Mouse (Mus musculus): ENCODE measurements at regions not wholly inside any gene's neighbourhood (a gene's known extent, or its start where the extent isn't known, plus 50 kb on each side); places are given as distances from the start of the nearest gene placed in this dataset.

DNA sequence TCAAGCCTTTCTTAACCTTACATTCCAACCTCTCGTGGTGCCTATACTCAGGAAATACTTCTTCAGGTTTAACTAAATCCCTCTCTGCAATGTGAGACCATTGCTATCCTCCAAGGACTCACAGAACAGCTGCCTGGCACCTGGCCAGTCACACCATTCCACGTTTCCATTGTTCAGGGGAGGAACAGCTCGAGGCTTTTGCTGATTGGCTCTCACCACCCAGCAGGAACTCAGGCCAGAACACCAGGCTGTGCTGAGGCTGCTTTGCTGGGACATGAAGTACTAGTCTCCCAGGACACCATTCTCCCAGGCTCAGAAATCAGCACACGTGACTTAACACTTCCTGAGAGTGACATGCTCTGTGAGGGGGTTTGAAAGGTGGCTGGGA lies 357.6 kb downstream of the Sorl1 start:
- peak; percentile 60 for DNase-seq (ENCODE audit: low spot score)

DNA sequence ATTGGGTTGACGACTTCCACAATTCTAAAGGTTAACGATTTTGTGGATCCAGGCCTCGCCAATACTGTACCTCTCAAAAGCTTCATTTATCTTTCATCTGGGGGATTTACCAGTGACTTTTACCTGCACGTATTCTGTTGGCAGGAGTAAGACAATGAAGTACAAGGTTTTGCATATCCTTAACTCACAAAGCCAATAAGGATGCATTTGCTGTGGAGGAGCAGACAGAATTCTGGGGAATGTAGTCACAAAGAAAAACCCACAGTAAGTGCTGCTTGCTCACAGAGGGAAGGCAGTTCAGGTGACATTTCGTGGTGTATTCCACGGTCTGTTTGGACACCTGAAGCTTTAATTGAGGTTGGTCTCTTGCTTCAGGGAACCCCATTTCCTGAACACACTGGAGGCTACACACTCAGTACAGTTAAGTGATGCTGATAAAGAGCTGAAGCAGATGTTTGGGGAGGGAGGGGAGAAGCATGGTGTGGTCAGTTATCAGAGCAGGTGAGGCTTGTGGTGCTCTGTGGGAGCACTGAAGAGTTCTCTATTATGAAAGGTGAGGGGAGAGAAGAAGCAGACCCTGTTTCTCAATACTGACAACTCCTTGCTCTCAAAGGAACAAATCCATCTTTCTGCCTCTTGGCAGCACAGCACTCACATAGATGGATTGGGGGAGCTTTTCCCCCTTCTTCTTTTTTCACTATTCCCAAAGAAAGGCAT lies 358.1 kb downstream of the Sorl1 start:
- no peak for DNase-seq (ENCODE audit: low spot score)

DNA sequence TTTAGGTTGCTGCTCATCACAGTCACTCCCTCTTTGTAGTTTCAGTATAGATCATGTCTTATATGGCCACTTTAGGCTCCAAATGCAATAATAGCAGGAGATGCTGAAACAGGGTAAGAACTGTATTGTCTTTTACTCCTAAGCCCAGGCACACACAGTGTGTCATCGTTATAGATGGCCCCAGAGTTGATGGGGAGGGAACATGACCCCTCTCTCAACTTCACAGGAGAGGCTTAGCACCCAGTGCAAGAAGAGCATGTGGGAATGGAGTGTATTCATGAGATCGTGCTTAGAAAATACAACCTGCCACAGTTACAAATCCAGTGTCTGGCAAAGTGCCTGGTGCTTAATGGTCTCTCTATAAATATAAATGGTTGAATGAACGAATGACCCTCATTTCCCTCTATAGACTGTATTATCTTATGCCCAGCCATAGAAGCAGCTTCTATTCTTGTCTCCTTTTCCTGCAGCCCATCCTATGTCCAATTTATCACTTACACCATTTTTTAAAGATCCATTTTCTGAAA lies 363.0 kb downstream of the Sorl1 start:
- DNase-seq (ENCODE audit: low spot score): no peak

DNA sequence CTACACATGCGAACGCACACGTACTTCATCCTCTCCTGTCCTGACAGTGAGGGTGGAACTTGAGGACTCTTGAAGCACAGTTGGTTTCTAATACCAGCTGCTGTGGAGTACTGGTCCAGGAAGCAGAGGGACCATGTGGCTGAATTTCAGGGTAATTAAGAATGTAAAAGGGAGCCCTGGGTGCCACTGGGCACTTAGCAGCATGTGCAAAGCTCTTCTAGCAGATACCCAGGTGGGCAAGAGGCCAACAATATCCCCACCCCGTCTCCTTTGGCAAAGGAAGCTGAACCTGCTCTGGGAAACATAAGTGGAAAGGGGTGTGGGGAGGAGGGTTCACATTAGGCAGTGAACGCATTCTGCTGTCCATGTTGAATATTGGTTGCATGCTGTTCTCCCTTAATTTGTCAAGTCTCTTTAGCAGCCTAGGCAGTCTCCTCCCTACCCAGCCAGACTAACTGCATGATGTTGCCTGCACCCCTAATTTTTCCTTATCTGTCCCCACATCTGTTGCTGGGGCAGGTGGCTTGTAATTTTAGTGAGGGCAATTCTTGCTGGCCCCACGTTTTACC lies 369.6 kb downstream of the Sorl1 start:
- DNase-seq (ENCODE audit: low spot score): no peak

DNA sequence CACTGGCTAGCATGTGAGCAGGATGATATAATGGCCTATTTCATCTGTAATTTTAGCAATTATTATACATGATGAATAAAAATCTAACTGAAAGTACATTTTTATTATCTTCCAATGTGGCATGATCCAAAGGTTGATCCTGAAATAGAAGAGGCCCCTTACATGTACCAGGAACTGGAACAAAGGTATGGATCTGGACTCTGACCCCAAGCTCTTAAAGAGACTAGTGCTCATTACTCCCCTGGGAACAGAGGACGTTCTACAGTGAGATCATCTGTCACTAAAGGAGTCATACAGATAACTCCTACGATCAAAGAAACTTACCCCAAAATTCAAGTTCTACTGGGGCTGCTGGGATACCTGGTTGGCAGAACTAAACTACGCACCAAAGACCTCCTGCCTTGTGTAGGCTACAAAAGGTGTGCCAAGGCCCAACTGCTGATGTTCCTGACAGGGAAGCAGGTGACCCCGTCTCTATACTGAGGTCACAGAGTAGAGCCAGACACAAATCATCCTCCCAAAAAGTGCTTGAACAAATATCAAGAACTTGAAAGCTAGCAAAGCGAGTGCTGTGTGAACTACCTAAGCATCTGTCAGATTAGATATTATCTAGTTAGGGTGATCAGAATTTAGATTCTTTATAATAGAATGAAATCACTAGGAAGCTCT lies 378.0 kb downstream of the Sorl1 start:
- DNase-seq (ENCODE audit: low spot score): no peak

DNA sequence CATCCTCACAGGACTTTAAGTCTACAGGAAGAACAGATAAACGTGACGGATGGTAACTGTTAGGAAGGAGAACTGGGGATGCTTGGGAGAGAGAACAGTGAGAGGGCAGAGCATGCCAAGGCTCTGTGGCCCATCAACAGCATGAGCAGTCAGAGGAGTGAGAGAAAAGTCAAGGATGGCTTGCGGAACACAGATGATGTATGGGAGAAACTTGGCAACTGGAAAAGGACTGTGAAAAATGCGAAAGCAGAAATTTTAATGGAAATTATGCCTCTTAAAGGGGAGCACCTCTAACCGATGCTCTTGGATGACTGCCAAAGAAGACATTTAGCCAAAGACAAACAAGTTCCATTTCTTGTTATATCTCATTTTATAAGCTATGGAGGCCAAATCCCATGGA lies 382.6 kb downstream of the Sorl1 start:
- DNase-seq (ENCODE audit: low spot score): no peak

DNA sequence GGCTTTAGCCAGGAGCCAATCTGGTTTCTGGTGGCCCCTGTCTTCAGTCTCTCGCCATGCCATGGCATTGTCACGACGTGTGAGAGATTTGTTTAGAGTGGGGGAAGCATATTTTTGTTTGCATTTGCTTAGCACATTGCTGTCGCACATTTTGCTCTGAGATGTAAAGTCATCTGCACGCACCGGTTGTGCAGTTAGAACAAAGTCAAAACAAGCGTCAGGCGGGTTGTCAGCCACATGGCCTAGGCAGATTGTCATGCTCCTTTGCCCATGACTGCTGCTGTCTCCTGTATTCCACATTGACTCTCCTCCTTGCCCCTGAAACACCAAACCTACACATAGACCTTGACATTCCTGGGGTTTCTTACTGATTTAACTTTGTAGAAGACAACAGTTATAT lies 383.6 kb downstream of the Sorl1 start:
- no peak for DNase-seq (ENCODE audit: low spot score)

DNA sequence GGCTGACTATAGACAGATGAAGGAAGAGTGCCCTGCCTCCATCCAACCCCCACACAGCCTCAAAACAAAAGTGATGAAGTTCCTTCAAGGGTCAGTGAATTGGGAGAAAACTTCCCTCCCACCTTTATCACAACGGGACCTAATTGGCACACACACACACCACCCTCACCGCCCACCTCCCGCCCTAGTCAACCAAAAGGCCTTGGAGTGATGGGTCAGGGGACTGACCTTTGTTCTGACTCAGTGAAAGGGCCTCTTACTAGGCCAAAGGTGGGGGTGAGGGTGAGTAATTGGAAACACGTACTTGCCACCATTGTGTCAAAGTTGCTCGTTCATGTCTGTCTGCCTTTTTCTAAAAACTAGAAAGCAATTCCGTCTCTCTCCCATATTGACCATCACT lies 386.4 kb downstream of the Sorl1 start:
- no peak for DNase-seq (ENCODE audit: low spot score)

DNA sequence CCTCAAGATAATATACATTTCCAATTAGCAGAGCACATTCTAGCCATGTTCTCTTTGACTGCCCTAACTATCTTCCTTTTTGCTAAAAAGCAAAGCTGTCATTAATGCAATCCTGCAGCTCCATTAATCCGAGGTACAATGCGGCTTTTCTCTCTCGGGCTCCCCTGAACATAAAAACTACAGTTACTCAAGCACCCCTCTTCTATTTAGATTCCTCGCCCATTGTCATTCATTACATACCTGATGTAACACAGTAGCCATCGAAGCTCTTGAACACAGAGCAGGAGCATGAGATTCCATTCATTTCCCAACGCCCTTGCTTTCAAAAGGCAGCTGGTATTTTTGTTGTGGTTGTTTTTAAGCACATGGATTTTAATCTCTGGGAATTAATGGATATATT lies 387.2 kb downstream of the Sorl1 start:
- no peak for DNase-seq (ENCODE audit: low spot score)

DNA sequence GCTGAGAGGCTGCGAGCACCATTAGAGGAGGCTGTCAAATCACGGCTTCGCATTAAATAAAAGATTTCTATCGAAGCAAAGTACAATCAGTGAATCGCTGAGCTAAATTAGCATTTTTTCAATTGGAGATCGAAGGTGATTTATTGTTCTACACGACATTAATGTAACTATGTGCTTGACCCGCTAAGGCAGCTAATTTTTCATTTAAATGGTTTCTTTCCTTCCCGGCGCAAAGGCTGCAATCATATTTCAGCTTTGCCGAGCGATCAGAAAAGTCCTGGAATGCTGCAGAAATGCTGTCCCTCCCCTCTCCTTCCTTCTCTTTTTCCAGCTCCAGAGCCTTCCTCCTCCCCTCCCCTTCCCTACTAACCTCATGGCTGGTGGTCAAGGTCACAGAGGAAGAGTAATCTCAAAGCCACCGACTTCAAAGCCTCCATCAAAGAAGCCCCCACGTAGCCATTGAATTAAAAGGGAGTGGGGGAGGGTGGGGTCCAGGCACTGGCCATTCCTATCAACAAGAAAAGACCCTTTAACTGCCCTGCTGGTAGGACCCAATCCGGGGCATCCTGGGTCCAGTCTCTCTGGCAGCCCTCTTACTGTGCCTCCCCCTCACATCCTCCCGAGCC lies 387.8 kb downstream of the Sorl1 start:
- peak; percentile 10 for DNase-seq (ENCODE audit: low spot score)

DNA sequence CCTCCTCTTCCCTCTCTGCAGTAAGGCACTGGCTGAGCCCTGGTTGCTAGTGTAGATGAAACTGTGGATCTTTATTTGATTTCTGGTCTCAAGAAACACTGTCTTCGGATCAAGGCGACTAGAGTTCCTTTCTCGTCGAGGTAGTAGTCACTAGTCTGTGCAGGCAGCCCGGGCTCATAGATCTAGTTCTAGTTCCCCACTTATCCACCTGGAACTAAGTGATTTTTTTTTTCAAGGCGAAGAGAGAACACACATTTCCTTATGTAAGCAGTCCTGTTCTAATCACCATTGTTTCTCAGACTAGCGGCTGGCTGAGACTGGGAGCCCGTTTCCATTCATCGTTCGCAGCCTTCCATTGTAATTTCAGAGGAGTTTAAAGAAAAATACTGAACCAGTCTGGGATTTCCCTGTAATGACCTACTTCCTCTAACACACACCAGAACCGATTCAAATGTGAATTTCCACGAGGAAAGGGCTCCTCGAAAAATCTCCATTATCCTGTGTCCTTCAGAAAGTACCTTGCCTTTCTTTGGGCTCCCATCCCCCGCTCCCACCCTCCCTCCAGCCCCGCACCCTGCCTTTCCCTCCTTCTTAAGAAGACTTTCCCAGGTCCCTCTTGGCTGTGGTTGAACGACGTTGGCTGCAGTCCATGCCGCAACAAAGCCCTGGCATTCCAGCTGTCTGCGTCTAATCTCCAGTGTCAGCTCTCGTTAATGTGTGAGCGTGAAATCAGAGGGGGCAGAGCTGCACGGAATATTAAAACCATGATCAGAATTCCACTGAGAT lies 388.5 kb downstream of the Sorl1 start:
- DNase-seq (ENCODE audit: low spot score): peak; percentile 31

DNA sequence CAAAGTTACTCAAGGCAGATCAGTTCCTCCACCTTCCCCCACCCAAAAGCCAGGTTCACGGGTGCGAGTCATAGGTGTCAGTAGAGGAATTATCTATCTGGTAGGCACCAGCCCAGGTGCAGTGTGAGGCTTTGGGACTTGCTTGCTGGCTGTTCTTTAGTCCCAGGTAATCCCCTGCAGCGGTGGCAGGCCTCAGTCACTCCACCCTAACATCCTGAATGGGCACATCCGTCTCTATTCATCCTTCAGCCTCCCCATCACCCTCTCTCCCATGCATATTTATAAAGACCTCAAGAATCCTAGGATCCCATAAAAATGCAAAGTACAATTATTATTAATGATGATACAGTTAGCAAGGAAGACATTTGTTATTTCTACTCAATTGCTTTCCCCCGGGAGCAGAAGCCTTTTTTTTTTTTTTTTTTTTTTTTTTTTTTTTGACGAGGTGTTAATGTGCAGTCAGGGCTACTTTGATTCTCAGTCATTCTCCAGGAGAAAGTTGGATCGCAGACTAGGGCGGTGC lies 389.1 kb downstream of the Sorl1 start:
- DNase-seq (ENCODE audit: low spot score): no peak

DNA sequence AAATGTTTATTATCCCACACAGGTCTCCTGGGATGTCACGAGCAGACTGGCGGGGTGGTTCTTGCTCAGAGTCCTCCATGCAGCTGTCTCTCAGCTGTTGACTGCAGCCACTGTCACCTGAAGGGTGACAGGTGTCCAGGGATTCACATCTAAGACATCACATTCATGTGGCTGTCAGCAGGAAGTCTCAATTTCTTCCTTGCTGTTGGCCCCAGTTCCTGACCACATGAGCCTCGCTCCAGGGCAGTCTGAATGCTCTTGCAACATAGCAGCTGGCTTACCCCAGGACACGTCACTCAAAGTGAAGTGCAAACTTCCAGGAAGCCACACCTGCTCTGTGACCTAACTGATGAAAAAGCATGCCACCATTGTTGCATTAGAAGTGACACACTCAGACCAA lies 402.5 kb downstream of the Sorl1 start:
- no peak for DNase-seq (ENCODE audit: low spot score)

DNA sequence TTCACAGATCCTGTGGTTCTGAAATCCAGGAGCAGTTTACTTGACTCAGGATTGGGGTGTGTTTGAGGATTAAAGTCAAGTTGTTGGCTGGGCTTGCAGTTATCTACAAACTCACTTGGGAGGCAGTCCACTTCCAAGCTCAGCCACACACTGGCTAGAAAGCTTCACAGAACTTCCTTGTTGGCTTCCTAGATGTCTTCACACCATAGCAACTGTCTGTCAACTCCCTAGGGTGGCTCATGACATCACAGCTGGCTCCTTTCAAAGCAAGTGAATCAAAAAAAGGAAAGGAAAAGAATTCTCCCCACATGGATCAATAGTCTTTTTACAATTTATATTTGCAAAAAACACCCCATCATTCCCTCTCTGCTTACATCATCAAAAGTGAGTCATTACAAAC lies 408.9 kb downstream of the Sorl1 start:
- DNase-seq (ENCODE audit: low spot score): no peak

DNA sequence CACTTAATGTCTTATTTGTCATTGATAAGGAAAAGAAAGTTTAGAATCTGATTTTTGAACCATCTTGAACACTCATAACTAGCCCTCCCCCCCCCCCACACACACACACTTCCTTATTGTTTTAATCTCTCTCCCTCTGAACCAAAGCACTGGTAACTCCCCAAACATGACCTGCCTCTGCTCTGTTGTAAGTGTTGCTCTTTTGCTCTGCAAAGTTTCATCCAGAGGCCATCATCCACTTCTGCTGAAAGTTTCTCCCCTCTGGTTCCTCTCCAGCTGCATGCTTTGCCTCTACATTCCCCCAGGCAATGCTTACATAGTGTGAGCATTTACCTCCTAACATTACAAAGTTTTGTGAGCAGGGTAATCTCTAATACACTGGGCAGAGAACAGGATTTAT lies 418.1 kb downstream of the Sorl1 start:
- no peak for DNase-seq (ENCODE audit: low spot score)

DNA sequence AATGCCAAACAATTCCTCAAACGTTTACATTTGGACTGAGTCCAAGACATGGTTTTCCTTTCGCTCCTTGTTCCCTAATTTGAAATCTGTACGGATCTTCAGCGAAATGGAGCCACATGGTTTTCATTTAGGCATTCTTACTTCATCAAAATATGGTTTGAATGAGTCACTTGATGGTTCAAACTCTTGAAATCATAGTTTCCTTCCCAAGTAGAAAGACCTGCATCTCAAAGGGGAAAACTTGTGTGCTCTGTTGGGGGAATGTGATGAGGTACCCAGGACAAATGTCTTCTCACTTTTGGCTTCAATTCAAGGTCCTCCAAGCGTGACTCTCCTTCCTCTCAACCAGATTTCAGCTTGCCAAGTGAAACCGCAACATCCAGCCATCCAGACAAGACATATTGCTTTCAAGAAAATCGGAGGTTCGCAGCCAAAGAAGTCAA lies 418.6 kb downstream of the Sorl1 start:
- no peak for DNase-seq (ENCODE audit: low spot score)

DNA sequence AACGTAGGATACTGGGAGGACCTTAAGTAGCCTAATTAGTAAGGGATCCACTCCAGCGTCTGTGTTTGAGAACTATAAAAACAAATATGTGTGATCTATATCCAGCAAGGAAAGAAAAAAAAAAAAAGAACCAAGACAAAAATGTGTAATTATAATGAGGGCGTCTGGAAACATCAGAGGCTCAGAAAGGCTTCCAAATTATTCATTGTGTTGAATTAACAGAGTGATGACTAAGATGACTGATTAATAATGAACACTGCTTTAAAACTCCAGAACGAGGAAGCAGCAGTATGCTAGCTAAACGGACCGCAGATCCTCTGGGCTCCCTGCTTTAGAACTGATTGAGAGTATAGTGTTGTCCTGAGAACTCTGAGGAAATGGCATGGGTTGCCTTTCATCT lies 421.0 kb downstream of the Sorl1 start:
- DNase-seq (ENCODE audit: low spot score): no peak

DNA sequence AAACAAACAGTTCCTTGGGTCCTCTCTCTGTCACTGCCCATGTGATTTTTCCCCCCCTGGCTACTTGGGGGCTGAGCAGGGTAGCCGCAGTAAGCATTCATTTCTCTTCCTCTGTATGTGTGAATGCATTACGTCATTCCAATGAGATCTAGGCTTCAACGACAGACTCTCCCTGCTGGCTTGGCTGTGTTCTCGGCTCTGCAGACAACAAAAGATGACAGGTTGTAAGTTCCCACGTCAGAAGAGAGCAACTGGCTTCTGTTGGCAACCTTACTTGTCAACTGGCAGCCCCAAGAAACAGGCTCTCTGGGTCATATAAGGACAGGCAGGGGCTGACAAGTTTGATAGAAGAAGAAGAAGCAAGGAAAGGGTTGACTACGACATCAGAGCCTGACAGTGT lies 423.4 kb downstream of the Sorl1 start:
- DNase-seq (ENCODE audit: low spot score): no peak

DNA sequence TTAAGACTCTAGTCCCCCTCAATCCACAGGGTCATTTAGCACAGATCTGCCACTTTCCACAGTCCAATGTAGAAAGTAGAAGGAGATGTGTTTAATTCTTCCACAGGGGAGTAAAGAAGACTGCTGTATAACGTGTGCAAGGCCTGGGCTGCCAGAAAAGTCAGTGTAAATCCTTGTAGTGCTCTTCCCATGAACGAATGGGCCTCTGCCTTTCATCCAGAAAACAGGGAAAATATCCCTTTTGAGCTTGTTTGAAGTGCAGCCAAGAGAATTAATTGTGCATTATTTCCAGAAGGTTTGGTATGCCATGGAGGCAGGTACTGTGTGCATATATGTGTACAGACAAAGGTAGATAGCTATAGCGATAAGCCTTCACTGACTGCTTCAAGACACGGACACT lies 425.1 kb downstream of the Sorl1 start:
- DNase-seq (ENCODE audit: low spot score): no peak

DNA sequence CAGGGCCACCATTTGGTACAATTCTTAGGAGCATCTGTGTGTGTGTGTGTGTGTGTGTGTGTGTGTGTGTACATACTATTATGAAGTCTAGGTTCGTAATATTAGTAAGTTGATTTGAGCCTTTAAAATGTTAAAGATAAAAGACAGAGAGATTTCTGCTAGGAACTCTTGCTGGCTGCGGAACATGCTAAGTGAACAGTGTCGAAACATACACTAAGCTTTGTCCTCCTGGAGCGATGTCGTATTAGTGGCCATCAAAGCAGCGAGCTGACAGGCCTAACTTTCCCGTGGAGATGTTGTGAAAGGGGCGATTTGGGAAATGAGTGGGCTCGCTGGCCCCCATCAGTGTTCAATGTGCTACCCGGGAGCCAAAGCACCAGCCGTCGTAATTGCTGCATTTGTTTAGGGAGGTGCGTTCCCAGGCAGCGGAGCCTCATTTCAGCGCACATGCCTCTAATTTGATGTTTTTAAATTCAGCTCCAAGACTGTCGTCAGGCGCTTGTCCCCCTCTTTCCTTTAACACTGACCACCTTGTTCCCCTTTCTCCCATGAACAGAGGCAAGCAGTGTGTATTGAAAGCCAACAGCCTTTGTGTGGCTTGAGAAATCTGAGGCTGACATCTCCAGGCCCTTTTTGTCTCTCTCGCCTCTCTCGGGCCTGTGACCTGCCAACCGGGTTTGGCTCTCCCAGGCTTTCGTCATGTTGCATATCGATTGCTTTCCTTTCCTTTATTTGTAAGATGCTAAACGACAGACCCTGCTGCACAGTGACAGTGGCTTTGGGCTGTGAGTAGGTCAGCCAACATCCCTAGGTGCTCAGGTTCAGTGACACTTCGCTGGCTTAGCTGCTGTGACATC lies 426.3 kb downstream of the Sorl1 start:
- DNase-seq (ENCODE audit: low spot score): no peak

DNA sequence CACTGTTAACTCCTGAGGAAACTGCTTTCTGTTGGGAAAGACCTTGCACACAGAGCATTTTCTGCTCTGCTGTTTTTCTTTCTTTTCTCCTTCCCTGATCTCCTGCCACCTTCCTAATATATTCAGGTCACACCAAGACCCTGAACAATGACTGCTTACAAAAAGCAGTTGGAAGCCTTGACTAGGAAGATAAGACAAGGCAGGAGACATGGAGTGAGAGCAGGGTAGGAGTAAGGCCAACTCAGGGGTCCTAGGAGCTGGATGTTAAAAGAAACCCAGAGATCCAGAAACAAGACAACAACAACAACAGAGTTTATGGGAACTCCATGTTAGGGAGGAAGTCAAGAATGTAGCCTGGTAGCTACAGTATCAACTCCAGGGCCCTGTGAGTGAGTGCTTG lies 426.9 kb downstream of the Sorl1 start:
- no peak for DNase-seq (ENCODE audit: low spot score)

Measured in testis, postnatal 14 days (tissue).